Mouse (Mus musculus): ENCODE data around the gene BC004004. TPM values are rescaled to one million over a fixed set of nuclear protein-coding genes. Genes with fewer than 3 reads are reported as not detected.
A peak's percentile ranks its signal among the peaks of the same experiment; 100 is the strongest.
"Not testable (repeated sequence)": the region's sequence is repeated elsewhere in the genome, so short reads cannot be mapped to it uniquely, and the experiment has no call there.

BC004004 gene
- polyA plus RNA-seq, 1 experiment: 120 TPM

- Histone ChIP-seq H3K36me3 (ENCODE audit: control insufficient read depth, insufficient read depth) (no peaks in the 10 kb centered on the region), H3K79me2 (ENCODE audit: control insufficient read depth, insufficient read depth) (no peaks in the 10 kb centered on the region), H3K27me3 (ENCODE audit: control insufficient read depth, insufficient read depth, insufficient read length) (peaks cover 5% of the 10 kb centered on the region), H3K4me3 (no peak overlapping the region), H3K4me2 (ENCODE audit: low read depth) (no peak overlapping the region), H3ac (ENCODE audit: control insufficient read depth, insufficient read length) (no peak overlapping the region)
- TF ChIP-seq E2F4 (IDR thresholded peaks at IDR 0.05; ENCODE audit: insufficient read depth) (no peak), MYOG (IDR thresholded peaks at IDR 0.05; ENCODE audit: control insufficient read depth in 1 of 3, insufficient read depth in 1 of 3, insufficient read length in 2 of 3, low read depth in 2 of 3) (peak in 2 of 3 experiments; percentile 32 to 53)
These were observed 22.0 kb upstream of the BC004004 start for GRCm38 (mm10) chr17:29246602-29247001.

GRCm38 (mm10) chr17:29247881-29248280 is 20.7 kb upstream of the BC004004 start:
- Histone ChIP-seq H3K4me3 (no peak overlapping the region), H3K27me3 (ENCODE audit: control insufficient read depth, insufficient read depth, insufficient read length) (peaks cover 5% of the 10 kb centered on the region), H3K36me3 (ENCODE audit: control insufficient read depth, insufficient read depth) (no peaks in the 10 kb centered on the region), H3K79me2 (ENCODE audit: control insufficient read depth, insufficient read depth) (peaks cover 3% of the 10 kb centered on the region), H3K4me2 (ENCODE audit: low read depth) (no peak overlapping the region), H3ac (ENCODE audit: control insufficient read depth, insufficient read length) (no peak overlapping the region)
- no peak for TF ChIP-seq CEBPB (IDR thresholded peaks at IDR 0.05; ENCODE audit: insufficient read depth, poor library complexity, severe bottlenecking)
- no peak for TF ChIP-seq MYOG (IDR thresholded peaks at IDR 0.05; ENCODE audit: control insufficient read depth in 1 of 3, insufficient read depth in 1 of 3, insufficient read length in 2 of 3, low read depth in 2 of 3)
- TF ChIP-seq TCF3 (IDR thresholded peaks at IDR 0.05; ENCODE audit: insufficient read length, low read depth): no peak

- Histone ChIP-seq H3K4me2 (ENCODE audit: low read depth) (no peak overlapping the region), H3K27me3 (ENCODE audit: control insufficient read depth, insufficient read depth, insufficient read length) (no peaks in the 10 kb centered on the region), H3K79me2 (ENCODE audit: control insufficient read depth, insufficient read depth) (peaks cover 7% of the 10 kb centered on the region), H3K36me3 (ENCODE audit: control insufficient read depth, insufficient read depth) (no peaks in the 10 kb centered on the region), H3K4me3 (no peak overlapping the region), H3ac (ENCODE audit: control insufficient read depth, insufficient read length) (no peak overlapping the region)
- TF ChIP-seq MYOD1 (IDR thresholded peaks at IDR 0.05; ENCODE audit: control insufficient read depth in 1 of 3, insufficient read length in 2 of 3, low read depth in 2 of 3) (no peak), USF1 (IDR thresholded peaks at IDR 0.05; ENCODE audit: low read depth) (no peak), POLR2A (IDR thresholded peaks at IDR 0.05; ENCODE audit: insufficient read length, low read depth) (no peak), POLR2AphosphoS2 (IDR thresholded peaks at IDR 0.05; ENCODE audit: insufficient read length, low read depth) (no peak), REST (IDR thresholded peaks at IDR 0.05; ENCODE audit: insufficient read depth, insufficient read length) (no peak), TCF3 (IDR thresholded peaks at IDR 0.05; ENCODE audit: insufficient read length, low read depth) (no peak), CEBPB (IDR thresholded peaks at IDR 0.05; ENCODE audit: insufficient read depth, poor library complexity, severe bottlenecking) (no peak), MYOG (IDR thresholded peaks at IDR 0.05; ENCODE audit: control insufficient read depth in 1 of 3, insufficient read depth in 1 of 3, insufficient read length in 2 of 3, low read depth in 2 of 3) (no peak), E2F4 (IDR thresholded peaks at IDR 0.05; ENCODE audit: insufficient read depth) (no peak), SRF (IDR thresholded peaks at IDR 0.05; ENCODE audit: control insufficient read depth, insufficient read length, low read depth) (no peak), TCF12 (IDR thresholded peaks at IDR 0.05; ENCODE audit: insufficient read depth, poor library complexity, severe bottlenecking) (no peak), MAX (IDR thresholded peaks at IDR 0.05; ENCODE audit: low read depth) (no peak)
These were observed 19.1 kb upstream of the BC004004 start for GRCm38 (mm10) chr17:29249512-29249911.

- H3K27me3 ChIP-seq (ENCODE audit: control insufficient read depth, insufficient read depth, insufficient read length); H3K4me2 ChIP-seq (ENCODE audit: low read depth); H3K36me3 ChIP-seq (ENCODE audit: control insufficient read depth, insufficient read depth); H3ac ChIP-seq (ENCODE audit: control insufficient read depth, insufficient read length); H3K79me2 ChIP-seq (ENCODE audit: control insufficient read depth, insufficient read depth); H3K4me3 ChIP-seq: not testable (repeated sequence)
These were observed 17.6 kb upstream of the BC004004 start for GRCm38 (mm10) chr17:29251006-29251405.

GRCm38 (mm10) chr17:29251608-29252390 is 16.8 kb upstream of the BC004004 start:
- peaks cover 7% of the 10 kb centered on the region for H3K79me2 ChIP-seq (ENCODE audit: control insufficient read depth, insufficient read depth)
- H3K36me3 ChIP-seq (ENCODE audit: control insufficient read depth, insufficient read depth): peaks cover 2% of the 10 kb centered on the region
- peak in 2 of 3 experiments; percentile 71 to 84 for TF ChIP-seq MYOD1 (IDR thresholded peaks at IDR 0.05; ENCODE audit: control insufficient read depth in 1 of 3, insufficient read length in 2 of 3, low read depth in 2 of 3)
- TF ChIP-seq POLR2AphosphoS2 (IDR thresholded peaks at IDR 0.05; ENCODE audit: insufficient read length, low read depth): no peak
- TF ChIP-seq MAX (IDR thresholded peaks at IDR 0.05; ENCODE audit: low read depth): no peak
- TF ChIP-seq MYOG (IDR thresholded peaks at IDR 0.05; ENCODE audit: control insufficient read depth in 1 of 3, insufficient read depth in 1 of 3, insufficient read length in 2 of 3, low read depth in 2 of 3): peak; percentile 11 to 79 (median 71)
- TF ChIP-seq POLR2A (IDR thresholded peaks at IDR 0.05; ENCODE audit: insufficient read length, low read depth): no peak
- H3K27me3 ChIP-seq (ENCODE audit: control insufficient read depth, insufficient read depth, insufficient read length): no peaks in the 10 kb centered on the region
- H3K4me3 ChIP-seq: no peak overlapping the region
- no peak overlapping the region for H3ac ChIP-seq (ENCODE audit: control insufficient read depth, insufficient read length)
- no peak overlapping the region for H3K4me2 ChIP-seq (ENCODE audit: low read depth)

- no peak overlapping the region for H3K4me2 ChIP-seq (ENCODE audit: low read depth)
- no peak for TF ChIP-seq MAX (IDR thresholded peaks at IDR 0.05; ENCODE audit: low read depth)
- TF ChIP-seq TCF12 (IDR thresholded peaks at IDR 0.05; ENCODE audit: insufficient read depth, poor library complexity, severe bottlenecking): no peak
- no peak for TF ChIP-seq REST (IDR thresholded peaks at IDR 0.05; ENCODE audit: insufficient read depth, insufficient read length)
- no peak for TF ChIP-seq MYOD1 (IDR thresholded peaks at IDR 0.05; ENCODE audit: control insufficient read depth in 1 of 3, insufficient read length in 2 of 3, low read depth in 2 of 3)
- no peak for TF ChIP-seq POLR2A (IDR thresholded peaks at IDR 0.05; ENCODE audit: insufficient read length, low read depth)
- no peak for TF ChIP-seq MYOG (IDR thresholded peaks at IDR 0.05; ENCODE audit: control insufficient read depth in 1 of 3, insufficient read depth in 1 of 3, insufficient read length in 2 of 3, low read depth in 2 of 3)
- no peak for TF ChIP-seq SRF (IDR thresholded peaks at IDR 0.05; ENCODE audit: control insufficient read depth, insufficient read length, low read depth)
- TF ChIP-seq TCF3 (IDR thresholded peaks at IDR 0.05; ENCODE audit: insufficient read length, low read depth): no peak
- no peak for TF ChIP-seq E2F4 (IDR thresholded peaks at IDR 0.05; ENCODE audit: insufficient read depth)
- no peak for TF ChIP-seq USF1 (IDR thresholded peaks at IDR 0.05; ENCODE audit: low read depth)
- no peak for TF ChIP-seq POLR2AphosphoS2 (IDR thresholded peaks at IDR 0.05; ENCODE audit: insufficient read length, low read depth)
- TF ChIP-seq CEBPB (IDR thresholded peaks at IDR 0.05; ENCODE audit: insufficient read depth, poor library complexity, severe bottlenecking): no peak
- H3ac ChIP-seq (ENCODE audit: control insufficient read depth, insufficient read length): no peak overlapping the region
- no peaks in the 10 kb centered on the region for H3K27me3 ChIP-seq (ENCODE audit: control insufficient read depth, insufficient read depth, insufficient read length)
- H3K36me3 ChIP-seq (ENCODE audit: control insufficient read depth, insufficient read depth): peaks cover 2% of the 10 kb centered on the region
- peaks cover 19% of the 10 kb centered on the region for H3K79me2 ChIP-seq (ENCODE audit: control insufficient read depth, insufficient read depth)
- no peak overlapping the region for H3K4me3 ChIP-seq
These were observed 15.4 kb upstream of the BC004004 start for GRCm38 (mm10) chr17:29253236-29253635.
